Mouse (Mus musculus) limb, embryonic 12.5 days (tissue): ENCODE data around the gene Lsm11. TPM values are rescaled to one million over a fixed set of nuclear protein-coding genes. Genes with fewer than 3 reads are reported as not detected.
A peak's percentile ranks its signal among the peaks of the same experiment; 100 is the strongest.

ENCODE experiments used
- ATAC-seq: fragments of 200-750 bp; cut with Nextera tagmentation; 2 replicates; pipeline ENCODE4 v1.8.0; 2017; ENCODE audit warnings: low read depth, moderate TSS enrichment; ENCODE audit not compliant: insufficient number of reproducible peaks, insufficient read depth, low FRiP score, low TSS enrichment
- H3K27ac ChIP-seq: fragments of 300-500 bp; sonication (generic); 2 replicates; pipeline ENCODE4 v1.5.1; 2016; ENCODE audit warnings: mild to moderate bottlenecking, moderate library complexity
- H3K27me3 ChIP-seq: fragments of 300-500 bp; sonication (generic); 2 replicates; pipeline ENCODE4 v1.6.1; 2016; ENCODE audit warnings: mild to moderate bottlenecking, moderate library complexity
- H3K36me3 ChIP-seq: fragments of 300-500 bp; sonication (generic); 2 replicates; pipeline ENCODE4 v1.6.1; 2016; ENCODE audit warnings: mild to moderate bottlenecking, moderate library complexity
- H3K4me1 ChIP-seq: fragments of 300-500 bp; sonication (generic); replicated peaks from 2 replicates; pipeline ENCODE4 v1.6.1; 2016
- H3K4me2 ChIP-seq: fragments of 300-500 bp; sonication (generic); 2 replicates; pipeline ENCODE4 v1.6.1; 2016; ENCODE audit warnings: mild to moderate bottlenecking, moderate library complexity
- H3K4me3 ChIP-seq: fragments of 300-500 bp; sonication (generic); replicated peaks from 2 replicates; pipeline ENCODE4 v1.5.1; 2016; ENCODE audit warnings: mild to moderate bottlenecking
- H3K9ac ChIP-seq: fragments of 300-500 bp; sonication (generic); replicated peaks from 2 replicates; pipeline ENCODE4 v1.6.1; 2016; ENCODE audit warnings: mild to moderate bottlenecking, moderate library complexity
- H3K9me3 ChIP-seq: fragments of 300-500 bp; sonication (generic); 2 replicates; pipeline ENCODE4 v1.6.1; 2016; ENCODE audit warnings: mild to moderate bottlenecking, moderate library complexity
- WGBS: fragments of 180-500 bp; shearing (Covaris S2); methylation state at CpG from one replicate; pipeline ENCODE4 v1.1.7; 2016; 5-methylcytosine and 5-hydroxymethylcytosine counted together
- polyA plus RNA-seq: library from polyadenylated mRNA; unstranded; fragments of >200 nt; fragmentation: Nextera tagmentation; extraction: Ambion mirVana; gene quantifications from 2 replicates; pipeline ENCODE4 v1.2.1, GENCODE M21; 2016

The Lsm11 gene
- polyA plus RNA-seq, 1 experiment from 2014 or later = 9.7 TPM

GRCm38 (mm10) chr11:45959598-45959997, 14.9 kb upstream of the Lsm11 start:
- no peaks in the 10 kb centered on the region for H3K36me3 ChIP-seq
- no peak for ATAC-seq
- H3K4me3 ChIP-seq = no peak overlapping the region
- no peaks in the 10 kb centered on the region for H3K9me3 ChIP-seq
- no peak overlapping the region for H3K9ac ChIP-seq
- H3K4me2 ChIP-seq = no peak overlapping the region
- WGBS = 73% methylated on average over 3 of the region's 3 CpGs
- no peaks in the 10 kb centered on the region for H3K4me1 ChIP-seq
- H3K27ac ChIP-seq = no peak overlapping the region
- no peaks in the 10 kb centered on the region for H3K27me3 ChIP-seq

GRCm38 (mm10) chr11:45955127-45955627, 10.4 kb upstream of the Lsm11 start, which contains the start of gene Thg1l:
TSS of gene Thg1l (minus strand) at chr11:45955494.
- H3K9me3 ChIP-seq = no peaks in the 10 kb centered on the region
- H3K27me3 ChIP-seq = no peaks in the 10 kb centered on the region
- H3K4me3 ChIP-seq = peak within 1 kb of the TSS; percentile 57
- ATAC-seq = peak; percentile 97
- peaks cover 20% of the 10 kb centered on the region for H3K36me3 ChIP-seq
- WGBS = under 1% methylated on average over 32 of the region's 32 CpGs
- peak within 1 kb of the TSS; percentile 61 for H3K4me2 ChIP-seq
- H3K9ac ChIP-seq = peak within 1 kb of the TSS; percentile 32
- H3K27ac ChIP-seq = no peak within 1 kb of the TSS
- no peaks in the 10 kb centered on the region for H3K4me1 ChIP-seq

GRCm38 (mm10) chr11:45947491-45947890, 2.8 kb upstream of the Lsm11 start:
- H3K9ac ChIP-seq = no peak overlapping the region
- peaks cover 13% of the 10 kb centered on the region for H3K4me1 ChIP-seq
- H3K9me3 ChIP-seq = no peaks in the 10 kb centered on the region
- H3K4me2 ChIP-seq = no peak overlapping the region
- H3K4me3 ChIP-seq = no peak overlapping the region
- 84% methylated on average over 2 of the region's 2 CpGs for WGBS
- no peak for ATAC-seq
- H3K36me3 ChIP-seq = peaks cover 30% of the 10 kb centered on the region
- H3K27ac ChIP-seq = no peak overlapping the region
- H3K27me3 ChIP-seq = no peaks in the 10 kb centered on the region

- ATAC-seq = no peak
- WGBS = 81% methylated on average over 4 of the region's 4 CpGs
- H3K4me3 ChIP-seq = no peak overlapping the region
- H3K36me3 ChIP-seq = peaks cover 25% of the 10 kb centered on the region
- no peak overlapping the region for H3K27ac ChIP-seq
- H3K9ac ChIP-seq = no peak overlapping the region
- no peak overlapping the region for H3K4me2 ChIP-seq
- H3K4me1 ChIP-seq = peaks cover 13% of the 10 kb centered on the region
- H3K9me3 ChIP-seq = no peaks in the 10 kb centered on the region
- no peaks in the 10 kb centered on the region for H3K27me3 ChIP-seq
Observed at GRCm38 (mm10) chr11:45946796-45947195, 2.1 kb upstream of the Lsm11 start.

- no peaks in the 10 kb centered on the region for H3K9me3 ChIP-seq
- peaks cover 5% of the 10 kb centered on the region; the same call in 1 of the 2 replicates for H3K36me3 ChIP-seq
- H3K4me2 ChIP-seq = peak overlapping the region; percentile 88
- peak overlapping the region; percentile 86 for H3K4me3 ChIP-seq
- peak overlapping the region; percentile 84 for H3K9ac ChIP-seq
- H3K27ac ChIP-seq = peak overlapping the region; percentile 56
- under 1% methylated on average over 49 of the region's 49 CpGs for WGBS
- H3K27me3 ChIP-seq = no peaks in the 10 kb centered on the region
- peaks cover 13% of the 10 kb centered on the region for H3K4me1 ChIP-seq
- ATAC-seq = peak; percentile 50
Observed at GRCm38 (mm10) chr11:45943891-45944642, 668 bp downstream of the Lsm11 start.

GRCm38 (mm10) chr11:45943108-45943705, 1.5 kb downstream of the Lsm11 start:
- Histone ChIP-seq H3K9ac (peak overlapping the region; percentile 84; the same call in 1 of the 2 replicates), H3K4me2 (peak overlapping the region; percentile 88), H3K27ac (no peak overlapping the region), H3K4me1 (peaks cover 13% of the 10 kb centered on the region), H3K9me3 (no peaks in the 10 kb centered on the region), H3K27me3 (no peaks in the 10 kb centered on the region), H3K36me3 (peaks cover 5% of the 10 kb centered on the region; the same call in 1 of the 2 replicates), H3K4me3 (peak overlapping the region; percentile 86)
- no peak for ATAC-seq
- 54% methylated on average over 7 of the region's 7 CpGs for WGBS

GRCm38 (mm10) chr11:45942281-45942680, 2.5 kb downstream of the Lsm11 start:
- H3K9me3 ChIP-seq = no peaks in the 10 kb centered on the region
- no peak overlapping the region for H3K4me3 ChIP-seq
- no peak overlapping the region for H3K4me2 ChIP-seq
- peaks cover 13% of the 10 kb centered on the region for H3K4me1 ChIP-seq
- H3K9ac ChIP-seq = no peak overlapping the region
- no peak for ATAC-seq
- no peak overlapping the region for H3K27ac ChIP-seq
- WGBS = 90% methylated on average over 7 of the region's 7 CpGs
- peaks cover 11% of the 10 kb centered on the region for H3K36me3 ChIP-seq
- H3K27me3 ChIP-seq = no peaks in the 10 kb centered on the region

- Histone ChIP-seq H3K9ac (no peak overlapping the region), H3K36me3 (peaks cover 43% of the 10 kb centered on the region), H3K4me1 (peaks cover 12% of the 10 kb centered on the region), H3K27me3 (no peaks in the 10 kb centered on the region), H3K4me3 (no peak overlapping the region), H3K9me3 (no peaks in the 10 kb centered on the region), H3K4me2 (no peak overlapping the region), H3K27ac (no peak overlapping the region)
- ATAC-seq = no peak
- WGBS = 93% methylated on average over 8 of the region's 8 CpGs
Observed at GRCm38 (mm10) chr11:45938917-45939316, 5.8 kb downstream of the Lsm11 start.

GRCm38 (mm10) chr11:45937478-45937877, 7.3 kb downstream of the Lsm11 start:
- Histone ChIP-seq H3K36me3 (peaks cover 58% of the 10 kb centered on the region), H3K4me2 (no peak overlapping the region), H3K4me1 (no peaks in the 10 kb centered on the region; the same call in 1 of the 2 replicates), H3K9me3 (no peaks in the 10 kb centered on the region), H3K4me3 (no peak overlapping the region), H3K9ac (no peak overlapping the region), H3K27me3 (no peaks in the 10 kb centered on the region), H3K27ac (no peak overlapping the region)
- WGBS = 97% methylated on average over 8 of the region's 8 CpGs
- no peak for ATAC-seq

GRCm38 (mm10) chr11:45932771-45933170, 12.0 kb downstream of the Lsm11 start:
- WGBS = 88% methylated on average over 10 of the region's 10 CpGs
- ATAC-seq = no peak
- Histone ChIP-seq H3K27ac (no peak overlapping the region), H3K27me3 (no peaks in the 10 kb centered on the region), H3K4me1 (no peaks in the 10 kb centered on the region), H3K9me3 (no peaks in the 10 kb centered on the region), H3K9ac (no peak overlapping the region), H3K4me3 (no peak overlapping the region), H3K4me2 (no peak overlapping the region), H3K36me3 (peaks cover 72% of the 10 kb centered on the region)

- H3K4me2 ChIP-seq = no peak overlapping the region
- 89% methylated on average over 10 of the region's 10 CpGs for WGBS
Observed at GRCm38 (mm10) chr11:45929541-45929940, 15.2 kb downstream of the Lsm11 start.

More at GRCm38 (mm10) chr11:45929541-45929940, 15.2 kb downstream of the Lsm11 start:
- peaks cover 41% of the 10 kb centered on the region for H3K36me3 ChIP-seq
- H3K9ac ChIP-seq = no peak overlapping the region
- no peak overlapping the region for H3K27ac ChIP-seq
- H3K9me3 ChIP-seq = no peaks in the 10 kb centered on the region
- no peak for ATAC-seq
- H3K27me3 ChIP-seq = no peaks in the 10 kb centered on the region
- no peak overlapping the region for H3K4me3 ChIP-seq
- peaks cover 6% of the 10 kb centered on the region; the same call in 1 of the 2 replicates for H3K4me1 ChIP-seq
